Mouse (Mus musculus): ENCODE results near the gene Vps16. TPM values are rescaled to one million over a fixed set of nuclear protein-coding genes. Genes with fewer than 3 reads are reported as not detected.

Vps16 gene
- polyA plus RNA-seq, 1 experiment from 2014 or later = 51.6 TPM

- Histone ChIP-seq H3K4me2 (ENCODE audit: low read depth, low read length) (peak overlapping the region; percentile 75), H3K9ac (ENCODE audit: low read depth, low read length) (peak overlapping the region; percentile 85), H3K36me3 (ENCODE audit: control insufficient read depth, insufficient read depth, low read length) (peaks cover 11% of the 10 kb centered on the region; the same call in 1 of the 2 replicates), H3K27me3 (replicated peaks; ENCODE audit: control insufficient read depth, insufficient read depth, low read length) (no peaks in the 10 kb centered on the region), H3K4me3 (ENCODE audit: low read depth, low read length) (peak overlapping the region; percentile 65), H3K9me3 (ENCODE audit: control insufficient read depth, low read length) (no peaks in the 10 kb centered on the region), H3K27ac (replicated peaks; ENCODE audit: low read depth, low read length) (peak overlapping the region; percentile 84; the same call in 1 of the 2 replicates), H3K4me1 (ENCODE audit: control insufficient read depth, insufficient read depth, low read length) (peaks cover 15% of the 10 kb centered on the region)
- DNase-seq (ENCODE audit: low spot score) (peak; percentile 62), ATAC-seq (ENCODE audit: low read depth) (peak; percentile 19; the same call in 1 of the 2 replicates)
- 10% methylated on average over 17 of the region's 17 CpGs for WGBS
Observed at GRCm38 (mm10) chr2:130449021-130449793, 25.1 kb downstream of the Vps16 start.

DNA sequence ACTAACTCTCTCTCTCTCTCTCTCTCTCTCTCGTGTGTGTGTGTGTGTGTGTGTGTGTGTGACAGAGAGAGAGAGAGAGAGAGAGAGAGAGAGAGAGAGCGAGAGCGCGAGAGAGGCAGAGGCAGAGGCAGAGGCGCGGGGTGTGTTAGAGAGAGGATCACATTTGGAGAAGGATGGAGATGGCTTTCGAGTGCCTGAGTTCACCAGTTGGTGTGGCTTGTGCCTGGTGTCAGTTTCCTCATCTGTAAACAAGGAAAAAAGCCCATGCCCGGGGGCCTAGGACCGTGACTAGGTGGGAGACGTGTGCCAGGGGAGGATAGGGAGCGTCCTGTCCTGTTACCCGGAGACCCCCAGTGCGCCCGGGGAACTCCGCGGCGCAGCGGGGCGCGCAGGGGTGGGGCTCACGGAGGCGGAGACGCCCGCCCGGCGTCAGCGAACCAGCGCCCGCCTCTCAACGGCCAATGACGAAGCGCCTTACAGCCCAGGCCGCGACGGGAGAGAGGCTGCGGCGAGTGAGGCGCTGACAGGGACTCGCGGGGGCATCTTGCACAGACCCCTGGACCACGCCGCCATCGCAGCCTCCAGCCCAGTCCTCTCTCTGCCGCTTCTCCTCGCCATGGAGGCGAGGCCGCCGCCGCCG, 25.8 kb downstream of the Vps16 start, which contains the start of gene Ptpra:
Ptpra (plus strand) TSS at position 485 of the 640 bp plus-strand sequence.
- H3K9me3 ChIP-seq (ENCODE audit: control insufficient read depth, low read length) = no peaks in the 10 kb centered on the region
- no peaks in the 10 kb centered on the region for H3K27me3 ChIP-seq (replicated peaks; ENCODE audit: control insufficient read depth, insufficient read depth, low read length)
- peaks cover 6% of the 10 kb centered on the region; the same call in 1 of the 2 replicates for H3K36me3 ChIP-seq (ENCODE audit: control insufficient read depth, insufficient read depth, low read length)
- ATAC-seq (ENCODE audit: low read depth) (peak; percentile 98), DNase-seq (ENCODE audit: low spot score) (peak; percentile 95)
- peak within 1 kb of the TSS; percentile 75 for H3K4me2 ChIP-seq (ENCODE audit: low read depth, low read length)
- 2% methylated on average over 11 of the region's 50 CpGs for WGBS
- H3K9ac ChIP-seq (ENCODE audit: low read depth, low read length) = peak within 1 kb of the TSS; percentile 85
- H3K27ac ChIP-seq (replicated peaks; ENCODE audit: low read depth, low read length) = peak within 1 kb of the TSS; percentile 84
- peaks cover 15% of the 10 kb centered on the region for H3K4me1 ChIP-seq (ENCODE audit: control insufficient read depth, insufficient read depth, low read length)
- peak within 1 kb of the TSS; percentile 65 for H3K4me3 ChIP-seq (ENCODE audit: low read depth, low read length)

- peaks cover under 1% of the 10 kb centered on the region; the same call in 1 of the 2 replicates for H3K36me3 ChIP-seq (ENCODE audit: control insufficient read depth, insufficient read depth, low read length)
- H3K9ac ChIP-seq (ENCODE audit: low read depth, low read length) = peak overlapping the region; percentile 85
- peak overlapping the region; percentile 84 for H3K27ac ChIP-seq (replicated peaks; ENCODE audit: low read depth, low read length)
- ATAC-seq (ENCODE audit: low read depth) (peak; percentile 86), DNase-seq (ENCODE audit: low spot score) (peak; percentile 70)
- peak overlapping the region; percentile 65 for H3K4me3 ChIP-seq (ENCODE audit: low read depth, low read length)
- peaks cover 15% of the 10 kb centered on the region for H3K4me1 ChIP-seq (ENCODE audit: control insufficient read depth, insufficient read depth, low read length)
- no peaks in the 10 kb centered on the region for H3K9me3 ChIP-seq (ENCODE audit: control insufficient read depth, low read length)
- H3K27me3 ChIP-seq (replicated peaks; ENCODE audit: control insufficient read depth, insufficient read depth, low read length) = no peaks in the 10 kb centered on the region
- 1% methylated on average over 17 of the region's 47 CpGs for WGBS
- peak overlapping the region; percentile 75 for H3K4me2 ChIP-seq (ENCODE audit: low read depth, low read length)
Observed at GRCm38 (mm10) chr2:130450434-130450796, 26.3 kb downstream of the Vps16 start.

- H3K27ac ChIP-seq (replicated peaks; ENCODE audit: low read depth, low read length) = no peak overlapping the region
- no peaks in the 10 kb centered on the region for H3K36me3 ChIP-seq (ENCODE audit: control insufficient read depth, insufficient read depth, low read length)
- no peaks in the 10 kb centered on the region for H3K27me3 ChIP-seq (replicated peaks; ENCODE audit: control insufficient read depth, insufficient read depth, low read length)
- ATAC-seq (ENCODE audit: low read depth) (no peak), DNase-seq (ENCODE audit: low spot score) (no peak)
- no peaks in the 10 kb centered on the region for H3K9me3 ChIP-seq (ENCODE audit: control insufficient read depth, low read length)
- peaks cover 15% of the 10 kb centered on the region for H3K4me1 ChIP-seq (ENCODE audit: control insufficient read depth, insufficient read depth, low read length)
- 62% methylated on average over 14 of the region's 14 CpGs for whole genome bisulfite sequencing
- H3K4me3 ChIP-seq (ENCODE audit: low read depth, low read length) = peak overlapping the region; percentile 65
- peak overlapping the region; percentile 85 for H3K9ac ChIP-seq (ENCODE audit: low read depth, low read length)
- H3K4me2 ChIP-seq (ENCODE audit: low read depth, low read length) = peak overlapping the region; percentile 75
Observed at GRCm38 (mm10) chr2:130451086-130451726, 27.1 kb downstream of the Vps16 start.

- DNase-seq (ENCODE audit: low spot score) (no peak), ATAC-seq (ENCODE audit: low read depth) (no peak)
- peak overlapping the region; percentile 75 for H3K4me2 ChIP-seq (ENCODE audit: low read depth, low read length)
- no peaks in the 10 kb centered on the region for H3K36me3 ChIP-seq (ENCODE audit: control insufficient read depth, insufficient read depth, low read length)
- peaks cover 15% of the 10 kb centered on the region for H3K4me1 ChIP-seq (ENCODE audit: control insufficient read depth, insufficient read depth, low read length)
- peak overlapping the region; percentile 65 for H3K4me3 ChIP-seq (ENCODE audit: low read depth, low read length)
- H3K27me3 ChIP-seq (replicated peaks; ENCODE audit: control insufficient read depth, insufficient read depth, low read length) = no peaks in the 10 kb centered on the region
- H3K9ac ChIP-seq (ENCODE audit: low read depth, low read length) = peak overlapping the region; percentile 85; the same call in 1 of the 2 replicates
- H3K27ac ChIP-seq (replicated peaks; ENCODE audit: low read depth, low read length) = no peak overlapping the region
- 65% methylated on average over 3 of the region's 3 CpGs for WGBS
- H3K9me3 ChIP-seq (ENCODE audit: control insufficient read depth, low read length) = no peaks in the 10 kb centered on the region
Observed at GRCm38 (mm10) chr2:130451727-130452090, 27.6 kb downstream of the Vps16 start.

DNA sequence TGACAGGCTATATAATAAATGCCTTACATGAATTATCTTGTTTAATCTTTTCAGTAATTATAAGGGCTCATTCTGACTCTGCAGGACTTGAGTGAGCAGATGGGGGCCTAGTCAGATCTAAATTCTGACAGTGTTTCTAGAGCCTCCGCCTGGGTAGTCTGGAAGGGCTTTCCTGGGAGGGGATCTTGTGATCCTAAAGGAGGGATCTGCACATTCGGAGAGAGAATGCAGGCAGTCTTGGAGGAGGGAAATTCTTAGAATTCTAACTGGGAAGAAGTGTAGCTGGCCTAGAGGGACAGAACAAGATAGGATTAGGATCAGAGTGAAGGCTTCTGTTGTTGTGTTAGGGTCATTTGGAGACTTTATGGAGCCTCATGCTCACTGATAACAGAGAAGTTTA, 28.1 kb downstream of the Vps16 start:
- Histone ChIP-seq H3K27me3 (replicated peaks; ENCODE audit: control insufficient read depth, insufficient read depth, low read length) (no peaks in the 10 kb centered on the region), H3K9ac (ENCODE audit: low read depth, low read length) (0 out of 2 replicates have a peak overlapping the region, but pooled peaks have one; percentile 34), H3K4me3 (ENCODE audit: low read depth, low read length) (no peak overlapping the region), H3K4me2 (ENCODE audit: low read depth, low read length) (no peak overlapping the region; the same call in 1 of the 2 replicates), H3K36me3 (ENCODE audit: control insufficient read depth, insufficient read depth, low read length) (no peaks in the 10 kb centered on the region), H3K4me1 (ENCODE audit: control insufficient read depth, insufficient read depth, low read length) (peaks cover 15% of the 10 kb centered on the region), H3K27ac (replicated peaks; ENCODE audit: low read depth, low read length) (no peak overlapping the region), H3K9me3 (ENCODE audit: control insufficient read depth, low read length) (no peaks in the 10 kb centered on the region)
- ATAC-seq (ENCODE audit: low read depth) (no peak), DNase-seq (ENCODE audit: low spot score) (no peak)
- WGBS = 67% methylated on average over 2 of the region's 2 CpGs

GRCm38 (mm10) chr2:130453421-130453820, 29.3 kb downstream of the Vps16 start:
- DNase-seq (ENCODE audit: low spot score) (no peak), ATAC-seq (ENCODE audit: low read depth) (no peak)
- WGBS = 65% methylated on average over 6 of the region's 6 CpGs
- H3K4me1 ChIP-seq (ENCODE audit: control insufficient read depth, insufficient read depth, low read length) = peaks cover 15% of the 10 kb centered on the region
- no peak overlapping the region for H3K4me3 ChIP-seq (ENCODE audit: low read depth, low read length)
- no peaks in the 10 kb centered on the region for H3K36me3 ChIP-seq (ENCODE audit: control insufficient read depth, insufficient read depth, low read length)
- no peaks in the 10 kb centered on the region for H3K9me3 ChIP-seq (ENCODE audit: control insufficient read depth, low read length)
- H3K4me2 ChIP-seq (ENCODE audit: low read depth, low read length) = no peak overlapping the region
- H3K9ac ChIP-seq (ENCODE audit: low read depth, low read length) = no peak overlapping the region
- no peak overlapping the region for H3K27ac ChIP-seq (replicated peaks; ENCODE audit: low read depth, low read length)
- no peaks in the 10 kb centered on the region for H3K27me3 ChIP-seq (replicated peaks; ENCODE audit: control insufficient read depth, insufficient read depth, low read length)

- Histone ChIP-seq H3K4me1 (ENCODE audit: control insufficient read depth, insufficient read depth, low read length) (peaks cover 15% of the 10 kb centered on the region), H3K4me2 (ENCODE audit: low read depth, low read length) (no peak overlapping the region), H3K9ac (ENCODE audit: low read depth, low read length) (no peak overlapping the region), H3K27me3 (replicated peaks; ENCODE audit: control insufficient read depth, insufficient read depth, low read length) (no peaks in the 10 kb centered on the region), H3K4me3 (ENCODE audit: low read depth, low read length) (no peak overlapping the region), H3K9me3 (ENCODE audit: control insufficient read depth, low read length) (no peaks in the 10 kb centered on the region), H3K36me3 (ENCODE audit: control insufficient read depth, insufficient read depth, low read length) (no peaks in the 10 kb centered on the region), H3K27ac (replicated peaks; ENCODE audit: low read depth, low read length) (no peak overlapping the region)
- DNase-seq (ENCODE audit: low spot score) (no peak), ATAC-seq (ENCODE audit: low read depth) (no peak)
- WGBS = 92% methylated on average over 6 of the region's 6 CpGs
Observed at GRCm38 (mm10) chr2:130454748-130455370, 30.7 kb downstream of the Vps16 start.

Measured in embryonic facial prominence, embryonic 14.5 days (tissue).